Mouse (Mus musculus) forebrain, embryonic 16.5 days (tissue): ENCODE results near the gene Car10. TPM values are rescaled to one million over a fixed set of nuclear protein-coding genes. Genes with fewer than 3 reads are reported as not detected.
"Not testable (repeated sequence)": the region's sequence is repeated elsewhere in the genome, so short reads cannot be mapped to it uniquely, and the experiment has no call there.

Experiments used
- ATAC-seq: fragments of 200-750 bp; cut with Nextera tagmentation; 2 replicates; pipeline ENCODE4 v1.8.0; 2017; ENCODE audit warnings: mild to moderate bottlenecking, moderate library complexity
- H3K27ac ChIP-seq: fragments of 300-500 bp; sonication (generic); 2 replicates; pipeline ENCODE4 v1.5.1; 2014; ENCODE audit warnings: low read length, control low read depth
- H3K27me3 ChIP-seq: fragments of 300-500 bp; sonication (generic); replicated peaks from 2 replicates; pipeline ENCODE4 v1.6.1; 2014; ENCODE audit warnings: low read length; ENCODE audit not compliant: control insufficient read depth, insufficient read depth
- H3K36me3 ChIP-seq: fragments of 300-500 bp; sonication (generic); 2 replicates; pipeline ENCODE4 v1.6.1; 2014; ENCODE audit not compliant: control insufficient read depth, insufficient read depth
- H3K4me1 ChIP-seq: fragments of 300-500 bp; sonication (generic); replicated peaks from 2 replicates; pipeline ENCODE4 v1.6.1; 2014; ENCODE audit warnings: low read length; ENCODE audit not compliant: control insufficient read depth, insufficient read depth
- H3K4me2 ChIP-seq: fragments of 300-500 bp; sonication (generic); 2 replicates; pipeline ENCODE4 v1.6.1; 2014; ENCODE audit warnings: mild to moderate bottlenecking, low read length, control low read depth
- H3K4me3 ChIP-seq: fragments of 300-500 bp; sonication (generic); replicated peaks from 2 replicates; pipeline ENCODE4 v1.5.1; 2014; ENCODE audit warnings: mild to moderate bottlenecking, low read length, control low read depth
- H3K9ac ChIP-seq: fragments of 300-500 bp; sonication (generic); replicated peaks from 2 replicates; pipeline ENCODE4 v1.6.1; 2014; ENCODE audit warnings: low read depth, low read length, control low read depth
- H3K9me3 ChIP-seq: fragments of 300-500 bp; sonication (generic); 2 replicates; pipeline ENCODE4 v1.6.1; 2016; ENCODE audit warnings: low read length; ENCODE audit not compliant: control insufficient read depth
- WGBS: fragments of 180-500 bp; shearing (Covaris S2); extraction: QIAGEN DNeasy Blood & Tissue Kit; methylation state at CpG from one replicate; pipeline ENCODE4 v1.1.7; 2014; 5-methylcytosine and 5-hydroxymethylcytosine counted together
- polyA plus RNA-seq: library from polyadenylated mRNA; unstranded; fragments of >200 nt; fragmentation: Nextera tagmentation; extraction: Ambion mirVana; gene quantifications from 2 replicates; pipeline ENCODE4 v1.2.1, GENCODE M21; 2015

Gene Car10
- polyA plus RNA-seq, 1 experiment from 2014 or later, result 18.6 TPM

DNA sequence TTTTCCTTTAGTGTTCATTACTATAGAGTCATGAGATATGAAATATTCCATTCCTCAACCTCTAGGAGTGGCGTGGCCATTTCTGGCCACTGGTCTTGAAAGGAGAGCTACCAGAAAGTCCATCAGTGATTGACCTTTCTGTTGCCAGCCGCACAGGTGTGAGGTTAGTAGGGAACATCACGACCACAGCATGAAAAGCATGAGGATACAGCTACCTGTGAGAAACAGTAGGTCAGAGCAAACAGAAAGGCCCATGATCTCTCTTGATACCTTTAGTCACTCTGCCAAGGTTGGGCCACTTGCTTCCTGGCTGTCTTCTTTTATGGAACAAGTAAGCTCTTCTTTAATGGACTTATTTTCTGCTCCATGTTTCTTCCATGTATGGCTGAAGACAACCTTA lies 246.1 kb downstream of the Car10 start:
- Histone ChIP-seq H3K36me3 (no peaks in the 10 kb centered on the region), H3K9me3 (no peaks in the 10 kb centered on the region), H3K4me2 (no peak overlapping the region), H3K27ac (no peak overlapping the region), H3K9ac (no peak overlapping the region), H3K27me3 (no peaks in the 10 kb centered on the region), H3K4me1 (no peaks in the 10 kb centered on the region), H3K4me3 (no peak overlapping the region)
- no peak for ATAC-seq
- 90% methylated on average over 3 of the region's 3 CpGs for WGBS

DNA sequence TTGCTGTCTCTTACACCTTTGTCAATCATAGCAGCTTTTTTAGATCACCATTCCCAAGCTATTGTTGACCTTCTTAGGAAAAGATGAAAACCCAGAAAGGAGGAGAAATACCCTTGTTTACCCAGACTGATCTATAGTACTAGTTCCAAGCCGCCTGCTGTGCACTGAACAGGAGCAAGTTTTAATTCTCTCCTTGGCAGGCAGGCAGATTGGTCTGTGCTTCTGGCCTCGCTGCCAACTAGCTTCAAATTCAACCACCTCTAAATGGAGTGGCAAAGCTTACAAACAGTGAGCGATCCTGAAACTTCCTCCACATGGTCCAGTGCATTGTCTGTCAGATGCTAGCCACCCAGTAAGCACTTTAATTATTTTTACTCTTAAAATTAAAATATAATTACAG lies 247.0 kb downstream of the Car10 start:
- Histone ChIP-seq H3K9me3 (no peaks in the 10 kb centered on the region), H3K4me2 (no peak overlapping the region)
- peak; percentile 43; the same call in 1 of the 2 replicates for ATAC-seq

GRCm38 (mm10) chr11:93361576-93361975 lies 263.7 kb downstream of the Car10 start:
- no peaks in the 10 kb centered on the region for H3K9me3 ChIP-seq
- no peak overlapping the region for H3K4me3 ChIP-seq
- H3K27ac ChIP-seq, result no peak overlapping the region
- H3K9ac ChIP-seq, result no peak overlapping the region
- no peak overlapping the region for H3K4me2 ChIP-seq
- H3K27me3 ChIP-seq, result no peaks in the 10 kb centered on the region
- no peaks in the 10 kb centered on the region for H3K4me1 ChIP-seq
- no peaks in the 10 kb centered on the region for H3K36me3 ChIP-seq
- ATAC-seq, result no peak
- 69% methylated on average over 2 of the region's 2 CpGs for WGBS

More for the DNA sequence above, 247.0 kb downstream of the Car10 start:
- Histone ChIP-seq H3K4me3 (no peak overlapping the region), H3K9ac (no peak overlapping the region), H3K36me3 (no peaks in the 10 kb centered on the region), H3K27me3 (no peaks in the 10 kb centered on the region), H3K27ac (no peak overlapping the region), H3K4me1 (no peaks in the 10 kb centered on the region)
- WGBS, result 37% methylated on average over 3 of the region's 3 CpGs

GRCm38 (mm10) chr11:93364171-93364570 lies 266.3 kb downstream of the Car10 start:
- H3K4me1 ChIP-seq, result peaks cover 4% of the 10 kb centered on the region; the same call in 1 of the 2 replicates
- ATAC-seq, result no peak
- H3K4me2 ChIP-seq, result no peak overlapping the region
- no peak overlapping the region for H3K27ac ChIP-seq
- H3K36me3 ChIP-seq, result no peaks in the 10 kb centered on the region
- no peak overlapping the region for H3K4me3 ChIP-seq
- no peak overlapping the region for H3K9ac ChIP-seq
- H3K27me3 ChIP-seq, result no peaks in the 10 kb centered on the region
- no peaks in the 10 kb centered on the region for H3K9me3 ChIP-seq

DNA sequence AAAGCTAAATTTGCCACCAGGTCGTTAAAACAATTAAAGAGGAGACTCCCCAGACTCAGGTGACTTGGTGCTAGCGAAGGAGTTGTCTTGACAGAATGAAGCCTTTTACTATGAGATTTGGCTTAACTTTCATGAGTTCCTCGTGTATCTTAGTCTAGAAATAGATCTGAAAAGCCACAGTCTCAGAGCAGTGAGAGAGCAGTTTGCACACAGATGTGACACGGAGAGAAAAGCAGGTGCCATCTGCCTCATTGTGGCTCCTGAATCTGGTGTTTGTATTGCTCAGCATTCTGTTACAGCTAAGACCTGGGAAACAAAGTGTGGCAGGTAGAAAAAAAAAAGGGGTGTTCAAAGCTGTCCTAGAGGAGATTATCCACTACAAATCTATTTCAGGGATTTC lies 269.4 kb downstream of the Car10 start:
- no peaks in the 10 kb centered on the region for H3K9me3 ChIP-seq
- H3K9ac ChIP-seq, result no peak overlapping the region
- no peak for ATAC-seq
- peaks cover 4% of the 10 kb centered on the region; the same call in 1 of the 2 replicates for H3K4me1 ChIP-seq
- H3K4me3 ChIP-seq, result no peak overlapping the region
- H3K4me2 ChIP-seq, result no peak overlapping the region
- H3K36me3 ChIP-seq, result no peaks in the 10 kb centered on the region
- WGBS, result 10% methylated on average over 4 of the region's 4 CpGs
- no peaks in the 10 kb centered on the region for H3K27me3 ChIP-seq
- no peak overlapping the region for H3K27ac ChIP-seq

DNA sequence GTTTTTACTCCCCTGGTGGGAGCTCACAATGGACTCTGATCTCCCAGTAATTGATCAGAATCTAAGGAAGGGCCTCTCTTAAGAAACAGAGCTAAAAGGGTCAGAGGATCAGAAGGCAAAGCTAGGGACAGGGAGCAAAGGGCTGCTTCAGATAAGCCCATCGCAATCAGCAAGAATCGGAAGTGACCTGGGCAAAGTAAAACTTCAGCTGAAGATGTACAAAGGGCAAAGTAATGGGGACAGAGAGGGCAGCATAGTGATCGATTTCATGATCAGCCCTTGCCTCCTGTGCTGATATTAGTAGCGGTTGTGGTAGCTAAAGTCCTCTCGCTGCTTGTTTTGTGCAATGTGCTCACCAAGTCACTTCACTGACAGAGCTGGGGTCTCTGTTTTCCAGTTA lies 269.9 kb downstream of the Car10 start:
- H3K4me1 ChIP-seq, result peaks cover 4% of the 10 kb centered on the region; the same call in 1 of the 2 replicates
- H3K9me3 ChIP-seq, result no peaks in the 10 kb centered on the region
- no peaks in the 10 kb centered on the region for H3K27me3 ChIP-seq
- WGBS, result 38% methylated on average over 5 of the region's 5 CpGs
- no peak overlapping the region for H3K9ac ChIP-seq
- H3K4me2 ChIP-seq, result no peak overlapping the region
- ATAC-seq, result no peak
- H3K27ac ChIP-seq, result no peak overlapping the region
- H3K36me3 ChIP-seq, result no peaks in the 10 kb centered on the region
- H3K4me3 ChIP-seq, result no peak overlapping the region

DNA sequence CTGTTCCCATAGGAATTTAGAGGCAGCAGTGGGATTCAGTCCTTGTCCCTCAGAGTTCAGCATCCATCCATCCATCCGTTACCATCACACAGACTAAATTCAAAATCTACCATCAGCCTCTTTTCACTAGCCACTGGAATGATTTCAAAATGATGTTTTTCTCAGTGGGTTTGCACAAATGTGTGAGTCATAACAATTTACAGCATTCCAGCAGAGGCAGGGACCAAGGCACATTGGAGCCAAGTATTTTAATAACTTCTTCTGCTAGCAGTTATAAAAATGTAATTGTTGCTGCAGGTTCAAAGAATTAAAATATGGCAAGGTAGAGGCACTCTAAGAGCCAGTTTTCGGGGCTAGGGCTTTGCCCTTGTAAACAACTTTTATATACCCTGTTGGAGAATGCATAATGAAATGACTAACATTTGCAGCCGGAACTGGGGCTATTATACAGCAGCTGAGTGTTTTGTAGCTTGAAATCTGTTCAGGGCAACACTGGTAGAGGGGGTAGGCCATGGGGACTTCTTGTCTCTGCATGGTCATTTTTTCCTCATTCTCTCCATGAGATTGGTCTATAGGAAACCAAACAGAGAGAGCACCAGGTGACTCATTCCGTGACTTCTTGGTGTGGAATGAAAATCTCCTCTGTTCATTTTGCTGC lies 276.0 kb downstream of the Car10 start:
- Histone ChIP-seq H3K27ac (no peak overlapping the region), H3K4me1 (no peaks in the 10 kb centered on the region), H3K36me3 (no peaks in the 10 kb centered on the region), H3K4me2 (no peak overlapping the region), H3K9ac (no peak overlapping the region), H3K9me3 (no peaks in the 10 kb centered on the region), H3K4me3 (no peak overlapping the region), H3K27me3 (no peaks in the 10 kb centered on the region)
- 78% methylated on average over 4 of the region's 4 CpGs for WGBS
- ATAC-seq, result no peak

DNA sequence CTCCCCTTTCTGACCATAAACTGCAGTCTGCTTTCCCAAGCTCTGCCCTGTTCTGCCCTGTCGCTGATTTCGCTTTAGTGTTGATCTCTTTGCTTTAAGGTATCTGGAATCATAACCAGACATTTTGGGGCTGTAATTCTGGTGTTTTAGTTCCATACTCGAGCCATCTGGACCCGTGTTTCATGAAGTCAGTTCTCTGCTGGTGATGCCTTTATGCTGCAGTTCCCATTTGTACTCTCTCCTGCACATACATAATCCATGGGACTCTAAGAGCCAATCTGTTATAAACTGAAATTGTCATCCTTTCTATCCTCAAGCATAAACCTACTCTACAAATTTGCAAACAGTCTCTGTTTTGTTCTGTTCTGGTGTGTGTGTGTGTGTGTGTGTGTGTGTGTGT lies 293.3 kb downstream of the Car10 start:
- 72% methylated on average over 4 of the region's 4 CpGs for WGBS

GRCm38 (mm10) chr11:93393371-93393770 lies 295.5 kb downstream of the Car10 start:
- H3K9me3 ChIP-seq, H3K27ac ChIP-seq, ATAC-seq, H3K4me3 ChIP-seq, H3K27me3 ChIP-seq, H3K36me3 ChIP-seq, H3K9ac ChIP-seq, H3K4me2 ChIP-seq, H3K4me1 ChIP-seq: not testable (repeated sequence)

More for the DNA sequence above, 293.3 kb downstream of the Car10 start:
- Histone ChIP-seq H3K9ac (no peak overlapping the region), H3K27ac (no peak overlapping the region), H3K36me3 (no peaks in the 10 kb centered on the region), H3K4me1 (no peaks in the 10 kb centered on the region), H3K4me2 (no peak overlapping the region), H3K4me3 (no peak overlapping the region), H3K9me3 (no peaks in the 10 kb centered on the region), H3K27me3 (no peaks in the 10 kb centered on the region)
- no peak for ATAC-seq

- no peak overlapping the region for H3K4me2 ChIP-seq
- H3K9ac ChIP-seq, result no peak overlapping the region
- H3K27ac ChIP-seq, result no peak overlapping the region
- H3K27me3 ChIP-seq, result no peaks in the 10 kb centered on the region
- no peak for ATAC-seq
- H3K36me3 ChIP-seq, result no peaks in the 10 kb centered on the region
- H3K4me3 ChIP-seq, result no peak overlapping the region
- no peaks in the 10 kb centered on the region for H3K9me3 ChIP-seq
- H3K4me1 ChIP-seq, result no peaks in the 10 kb centered on the region
- WGBS, result 98% methylated on average over 2 of the region's 2 CpGs
Observed at GRCm38 (mm10) chr11:93396356-93396755, 298.5 kb downstream of the Car10 start.
